In the genomic region with DNA sequence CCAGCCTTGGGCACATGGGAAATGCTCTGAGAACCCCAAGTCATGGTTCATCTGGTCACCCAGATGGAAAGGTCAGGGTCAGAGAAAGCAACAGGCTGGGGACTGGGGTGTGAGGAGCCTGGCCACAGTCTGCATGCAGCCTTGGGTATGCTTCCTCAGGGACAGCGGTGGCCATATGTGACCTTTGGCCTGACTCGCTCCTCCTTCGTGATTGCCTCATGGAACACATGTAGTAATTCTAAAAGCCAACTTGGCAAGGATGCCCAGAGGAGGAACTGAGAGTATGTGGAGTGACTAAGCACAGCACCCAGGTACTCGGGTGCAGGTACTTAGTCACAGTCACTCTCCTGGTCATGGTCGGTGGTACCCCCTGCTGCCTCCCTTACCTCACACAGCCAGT, we compare ENCODE assay signal across 16 mouse cellular contexts. TPM values are rescaled to one million over a fixed set of nuclear protein-coding genes. Genes with fewer than 3 reads are reported as not detected.
"Had no signal": no experiment of that assay in that cellular context is flagged by ENCODE, and none has a peak within 500 bp of the region (broad histone marks: within the 10 kb centered on the region; RNA-seq: fewer than 3 reads in every experiment).

No protein-coding gene starts in this region.

- H3K9me3 ChIP-seq: limb, embryonic 10.5 days; liver, embryonic 13.5 days; lung, embryonic 15.5 days; midbrain, embryonic 12.5 days; neural tube, embryonic 13.5 days had no signal

- H3K4me3 ChIP-seq: layer of hippocampus, adult 2 months; limb, embryonic 10.5 days; liver, embryonic 13.5 days; lung, embryonic 15.5 days; midbrain, embryonic 12.5 days; neural tube, embryonic 13.5 days had no signal

- ATAC-seq: liver, postnatal 0 days; midbrain, embryonic 16.5 days had no signal

- DNase-seq: kidney, postnatal 4 days; liver, embryonic 13.5 days; liver, postnatal 0 days; lung, postnatal 14 days; retina, postnatal 1 day; right cerebral cortex, postnatal 4 days; thymus, postnatal 36 days had no signal

- H3K9ac ChIP-seq: liver, embryonic 13.5 days; liver, postnatal 0 days; lung, embryonic 15.5 days; midbrain, embryonic 12.5 days; neural tube, embryonic 13.5 days had no signal

- H3K4me2 ChIP-seq: liver, embryonic 13.5 days; lung, embryonic 15.5 days; midbrain, embryonic 12.5 days; neural tube, embryonic 13.5 days had no signal

- H3K36me3 ChIP-seq: limb, embryonic 10.5 days; liver, embryonic 13.5 days; lung, embryonic 15.5 days; midbrain, embryonic 12.5 days; neural tube, embryonic 13.5 days had no signal

- H3K27ac ChIP-seq: kidney, postnatal 0 days; layer of hippocampus, adult 2 months; limb, embryonic 10.5 days; liver, embryonic 13.5 days; lung, embryonic 15.5 days; macrophage; midbrain, embryonic 12.5 days had no signal

- H3K4me1 ChIP-seq: liver, embryonic 13.5 days had no signal

RNA-seq across cellular contexts. Expression of a gene that starts 33.1 kb away (rescaled TPM):
- total RNA-seq: megakaryocyte-erythroid progenitor cell, adult 5-6 weeks had no signal
- polyA plus RNA-seq: macrophage had no signal
